Mouse (Mus musculus): ENCODE results near the gene Adamts4.

The Adamts4 gene

DNA sequence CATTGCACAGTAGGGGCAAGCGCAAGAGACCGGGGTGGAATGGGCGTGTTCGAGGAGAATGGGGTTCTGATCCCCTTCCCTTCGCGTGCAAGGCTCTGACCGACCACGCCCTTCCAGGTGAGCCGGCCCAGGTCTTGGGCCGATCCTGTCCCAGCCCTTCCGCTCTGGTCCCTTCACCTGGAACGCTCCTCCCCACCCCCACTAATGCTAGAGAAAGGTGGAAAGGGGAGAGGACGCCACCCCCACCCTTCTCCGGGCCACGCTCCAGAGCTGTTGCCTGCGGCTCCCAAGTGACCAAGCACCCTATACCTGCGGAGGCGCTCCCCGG lies 20.3 kb downstream of the Adamts4 start:
- in situ Hi-C loops (cut with MboI; ENCODE audit: unreplicated experiment in 2 of 2) = loop anchor here in 1 of 2 experiments (25.0 kb wide), 1 partner anchor 633 kb away; the partner anchor contains the start of gene Olfml2b

DNA sequence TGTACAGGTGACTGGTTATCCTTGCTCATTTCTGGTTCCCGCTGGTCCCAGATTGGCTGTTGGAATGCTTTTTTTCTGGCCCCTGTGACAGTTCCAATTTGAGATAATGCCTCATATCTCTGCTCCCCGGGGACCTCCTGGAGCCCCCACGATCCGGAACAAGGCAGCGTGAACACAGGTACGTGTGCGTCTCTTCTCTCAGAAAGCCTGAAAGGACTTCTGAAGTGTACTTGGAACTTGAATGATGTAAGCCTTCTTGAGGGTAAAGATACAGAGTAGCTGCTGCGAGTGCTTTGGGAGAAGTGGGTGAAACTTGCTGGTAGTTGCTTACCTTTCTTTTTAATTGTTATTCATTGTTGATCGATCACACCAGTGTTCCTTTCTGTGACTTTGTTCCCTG lies 21.0 kb downstream of the Adamts4 start:
- in situ Hi-C loops (cut with MboI; ENCODE audit: unreplicated experiment in 2 of 2) = loop anchor here in 1 of 2 experiments (25.0 kb wide), 1 partner anchor 634 kb away; the partner anchor contains the start of gene Olfml2b

DNA sequence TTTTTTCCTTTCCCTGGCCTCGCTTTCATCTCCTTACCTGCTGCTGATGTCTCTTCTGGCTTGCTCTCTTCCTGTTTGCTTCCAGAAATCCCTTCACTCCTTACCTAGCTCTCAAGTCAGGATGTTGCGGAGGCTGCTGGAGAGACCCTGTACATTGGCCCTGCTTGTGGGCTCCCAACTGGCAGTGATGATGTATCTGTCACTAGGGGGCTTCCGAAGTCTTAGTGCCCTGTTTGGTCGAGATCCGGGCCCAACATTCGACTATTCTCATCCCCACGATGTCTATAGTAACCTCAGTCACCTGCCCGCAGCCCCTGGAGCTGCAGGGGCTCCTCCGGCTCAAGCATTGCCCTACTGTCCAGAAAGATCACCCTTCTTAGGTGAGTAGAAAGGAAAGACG lies 21.4 kb downstream of the Adamts4 start:
- in situ Hi-C loops (cut with MboI; ENCODE audit: unreplicated experiment in 2 of 2) = loop anchor here in 1 of 2 experiments (25.0 kb wide), 1 partner anchor 634 kb away; the partner anchor contains the start of gene Olfml2b

DNA sequence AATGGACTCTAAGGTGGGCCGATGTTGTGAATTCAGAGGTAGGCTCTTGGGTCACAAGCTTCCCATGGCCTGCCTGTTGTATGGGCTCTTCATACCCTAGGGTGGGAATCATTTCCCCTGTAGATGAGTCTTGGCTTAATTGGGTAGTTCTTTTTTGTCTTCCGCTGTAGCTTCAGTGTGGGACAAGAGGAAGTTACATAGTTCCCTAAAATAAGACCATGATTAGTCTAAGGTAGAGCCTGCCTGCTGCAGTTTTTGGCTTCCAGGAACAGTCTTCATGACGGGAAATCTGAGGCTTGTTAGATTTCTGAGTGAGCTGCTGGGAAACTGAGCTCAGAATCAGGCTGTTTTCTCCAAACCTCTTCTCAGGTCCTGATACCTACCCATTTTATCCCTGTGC lies 21.9 kb downstream of the Adamts4 start:
- in situ Hi-C loops (cut with MboI; ENCODE audit: unreplicated experiment in 2 of 2) = loop anchor here in 1 of 2 experiments (25.0 kb wide), 1 partner anchor 635 kb away; the partner anchor contains the start of gene Olfml2b

DNA sequence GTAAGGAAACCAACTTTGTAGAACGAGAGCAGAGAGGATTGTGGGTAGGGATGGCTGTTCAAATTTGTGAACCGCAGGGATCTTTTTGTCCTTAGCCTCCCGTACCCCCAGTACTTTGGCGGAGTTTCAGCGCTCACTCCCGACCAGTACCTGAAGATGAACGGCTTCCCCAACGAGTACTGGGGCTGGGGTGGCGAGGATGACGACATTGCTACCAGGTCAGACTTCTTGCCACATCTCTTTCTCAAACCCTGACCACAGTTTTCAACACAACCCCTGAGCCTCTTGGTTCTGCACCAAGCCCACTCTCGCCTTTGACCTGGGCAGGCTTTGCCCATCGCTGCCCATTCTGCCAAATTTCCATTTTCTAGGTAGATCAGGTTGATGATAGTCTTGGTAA lies 23.9 kb downstream of the Adamts4 start:
- in situ Hi-C loops (cut with MboI; ENCODE audit: unreplicated experiment in 2 of 2) = loop anchor here in 1 of 2 experiments (25.0 kb wide), 1 partner anchor 637 kb away; the partner anchor contains the start of gene Olfml2b

DNA sequence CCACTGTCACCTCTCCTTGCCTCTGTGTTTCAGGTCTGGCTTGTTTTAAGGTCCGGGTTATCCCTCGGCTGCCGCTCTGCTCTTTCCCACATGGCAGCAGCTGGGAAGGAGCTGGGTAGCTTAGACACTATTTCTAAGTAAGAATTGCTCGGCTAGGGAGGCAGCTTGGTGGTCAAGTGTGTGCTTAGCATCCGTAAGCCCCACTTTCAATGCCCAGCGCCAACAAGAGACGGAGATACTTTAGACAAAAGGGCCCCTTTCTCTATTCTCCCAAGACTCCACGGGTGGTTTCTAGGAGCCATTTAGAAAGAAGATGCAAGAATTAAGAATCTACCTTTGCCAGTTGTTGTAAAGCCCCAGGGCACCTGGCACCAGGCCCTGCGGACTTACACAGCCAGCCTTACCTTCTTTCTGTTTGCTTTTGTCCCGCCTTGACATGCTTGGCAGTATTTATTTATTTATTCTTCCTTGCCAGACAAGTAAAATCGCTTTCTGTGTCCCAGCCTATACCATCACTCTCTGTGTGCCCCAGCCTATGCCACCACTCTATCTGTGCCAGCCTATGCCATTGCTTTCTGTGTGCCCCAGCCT lies 25.0 kb downstream of the Adamts4 start:
- in situ Hi-C loops (cut with MboI; ENCODE audit: unreplicated experiment in 2 of 2) = loop anchor here in 1 of 2 experiments (25.0 kb wide), 1 partner anchor 1738 kb away; the partner anchor contains the start of gene Nuf2

DNA sequence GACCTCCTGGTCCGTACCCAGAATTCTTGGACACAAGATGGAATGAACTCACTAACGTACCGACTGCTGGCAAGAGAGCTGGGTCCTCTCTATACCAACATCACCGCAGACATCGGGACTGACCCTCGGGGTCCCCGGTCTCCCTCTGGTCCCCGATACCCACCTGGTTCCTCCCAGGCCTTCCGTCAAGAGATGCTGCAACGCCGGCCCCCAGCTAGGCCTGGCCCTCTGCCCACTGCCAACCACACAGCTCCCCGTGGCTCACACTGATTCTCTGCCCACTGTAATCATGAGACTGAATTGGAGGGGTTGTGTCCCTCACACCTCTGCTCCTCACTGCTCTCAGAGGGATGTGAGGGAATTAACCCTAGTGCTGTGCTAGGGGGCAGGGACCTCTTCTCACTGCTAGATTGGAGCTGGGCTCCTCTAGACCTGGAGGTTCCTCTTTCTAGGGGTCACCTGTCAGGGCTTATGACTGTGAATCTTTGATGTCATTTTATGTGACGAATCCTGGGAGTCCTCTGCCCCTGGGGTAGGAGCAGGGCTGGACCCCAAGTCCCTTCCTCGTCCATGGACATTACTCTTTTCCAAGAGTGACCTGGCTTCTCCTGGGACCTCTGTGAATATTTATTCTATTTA lies 26.0 kb downstream of the Adamts4 start:
- in situ Hi-C loops (cut with MboI; ENCODE audit: unreplicated experiment in 2 of 2) = loop anchor here in 1 of 2 experiments (25.0 kb wide), 1 partner anchor 1739 kb away; the partner anchor contains the start of gene Nuf2

DNA sequence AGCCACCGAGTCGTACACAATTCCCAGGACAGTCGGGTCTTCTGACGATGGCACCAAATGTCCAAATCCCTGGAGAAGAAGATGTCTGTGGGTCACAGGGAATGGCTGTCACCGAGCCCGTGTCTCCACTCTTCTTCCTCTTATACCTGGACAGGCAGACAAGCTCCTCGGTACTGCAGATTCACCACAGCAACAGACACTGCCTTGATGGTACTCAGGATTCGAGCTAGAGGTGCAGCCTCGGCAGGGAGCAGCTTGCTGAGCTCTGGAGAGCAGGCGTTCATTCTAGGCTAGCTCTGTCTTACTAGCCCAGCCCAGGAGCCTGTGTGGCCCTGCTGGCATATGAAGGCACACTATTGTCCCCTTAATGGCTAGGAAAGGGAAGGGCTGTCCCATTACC lies 27.5 kb downstream of the Adamts4 start:
- in situ Hi-C loops (cut with MboI; ENCODE audit: unreplicated experiment in 2 of 2) = loop anchor here in 1 of 2 experiments (25.0 kb wide), 1 partner anchor 1740 kb away; the partner anchor contains the start of gene Nuf2

DNA sequence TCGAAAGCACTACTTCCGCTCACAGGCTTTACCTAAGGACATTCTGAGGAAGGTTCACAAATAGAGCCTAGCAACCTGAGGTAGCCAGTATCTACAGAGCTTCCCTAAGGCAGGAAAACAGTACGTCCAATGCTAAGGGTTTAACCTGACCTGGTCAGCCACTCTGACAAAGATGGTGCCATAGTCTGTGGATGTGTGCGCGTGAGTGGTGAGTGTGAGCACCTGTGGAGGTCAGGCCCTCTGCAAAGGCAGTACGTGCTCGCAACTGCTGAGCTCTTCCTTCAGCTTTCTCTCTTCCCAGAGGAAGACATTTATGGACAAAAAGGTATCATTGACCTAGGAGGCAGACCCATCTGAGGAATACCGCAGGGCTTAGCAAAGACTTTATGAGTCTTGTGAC lies 28.2 kb downstream of the Adamts4 start:
- in situ Hi-C loops (cut with MboI; ENCODE audit: unreplicated experiment in 2 of 2) = loop anchor here in 1 of 2 experiments (25.0 kb wide), 1 partner anchor 1741 kb away; the partner anchor contains the start of gene Nuf2

DNA sequence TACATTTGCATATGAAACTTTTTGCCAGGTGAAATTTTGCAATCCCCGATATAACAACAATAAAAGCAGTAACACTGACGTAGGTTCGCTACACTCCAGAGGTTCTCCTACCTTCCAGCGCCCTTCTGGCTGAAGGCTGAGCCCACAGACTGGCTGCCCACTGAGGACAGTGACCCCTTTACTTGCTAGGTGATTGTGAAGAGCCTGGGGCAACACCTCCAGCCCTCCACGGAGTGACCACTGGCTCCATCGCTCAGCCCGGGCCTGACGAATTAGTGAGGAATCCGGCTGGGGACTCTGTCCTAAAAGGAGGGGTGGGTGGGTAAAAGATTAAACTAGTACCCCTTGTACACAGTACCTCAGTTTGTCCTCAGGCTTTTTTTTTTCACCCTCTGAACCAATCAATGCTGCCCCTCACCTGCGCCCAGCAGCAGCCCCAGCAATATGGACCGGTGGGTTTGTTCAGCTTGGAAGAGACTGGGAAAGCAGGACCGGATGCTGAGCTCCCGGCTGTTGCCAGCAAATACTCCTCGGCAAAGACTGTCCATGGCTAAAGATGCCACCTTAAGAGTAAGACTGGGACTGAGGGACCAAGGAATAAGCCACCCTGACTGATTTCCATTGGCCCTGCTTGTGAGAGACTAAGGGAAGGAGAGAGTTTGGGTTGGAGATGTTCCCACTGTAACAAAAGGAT lies 28.9 kb downstream of the Adamts4 start:
- in situ Hi-C loops (cut with MboI; ENCODE audit: unreplicated experiment in 2 of 2) = loop anchor here in 1 of 2 experiments (25.0 kb wide), 1 partner anchor 1742 kb away; the partner anchor contains the start of gene Nuf2

DNA sequence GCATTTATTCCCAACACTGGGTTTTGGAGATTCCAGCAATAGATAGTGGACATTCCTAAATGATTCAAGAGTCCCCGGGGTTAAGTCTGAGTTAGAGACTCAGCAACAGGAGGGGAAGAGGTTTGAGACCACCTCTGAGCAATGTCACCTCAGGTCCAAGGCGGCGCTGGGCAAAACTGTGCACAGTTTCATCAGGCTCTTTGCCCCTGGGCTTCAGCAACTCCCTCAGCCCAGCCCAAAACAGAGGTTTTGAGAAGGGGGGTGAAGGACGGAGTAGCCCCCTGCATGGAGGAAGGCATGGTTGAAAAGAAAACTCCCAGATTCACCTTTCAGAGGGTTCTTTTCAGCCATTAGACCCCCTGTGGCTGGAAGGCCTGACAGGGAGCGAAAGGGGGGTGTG lies 29.5 kb downstream of the Adamts4 start:
- in situ Hi-C loops (cut with MboI; ENCODE audit: unreplicated experiment in 2 of 2) = loop anchor here in 1 of 2 experiments (25.0 kb wide), 1 partner anchor 1742 kb away; the partner anchor contains the start of gene Nuf2

DNA sequence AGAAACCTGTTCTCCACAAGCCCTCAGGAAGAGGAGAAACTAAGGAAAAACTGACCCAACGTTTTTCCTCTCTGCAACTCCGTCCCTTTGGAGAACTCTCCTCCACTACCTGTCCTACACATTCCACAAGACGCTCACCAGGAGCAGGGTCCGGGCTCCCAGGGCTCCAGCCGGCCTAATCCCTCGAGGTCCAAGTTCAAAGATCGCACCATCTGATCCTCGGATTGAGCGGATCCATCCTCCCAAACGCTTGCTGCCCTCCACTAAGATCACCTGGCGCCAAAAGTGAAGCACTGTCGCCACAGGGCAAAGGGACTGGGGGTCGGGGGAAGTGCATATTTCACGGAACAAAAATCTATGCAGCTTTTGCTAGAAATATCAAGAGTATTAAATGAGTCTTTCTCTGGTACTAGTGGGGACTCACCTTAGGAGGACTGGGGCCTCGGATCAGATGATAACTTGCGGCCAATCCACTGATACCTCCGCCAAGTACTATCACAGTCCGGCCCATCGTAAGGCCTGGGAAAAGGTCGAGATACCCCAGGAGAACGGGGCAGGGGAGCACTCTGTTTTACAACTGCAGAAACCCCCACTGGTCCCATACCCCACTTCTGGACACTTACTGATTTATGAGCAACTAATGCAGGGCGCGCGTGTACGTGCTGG lies 30.2 kb downstream of the Adamts4 start:
- in situ Hi-C loops (cut with MboI; ENCODE audit: unreplicated experiment in 2 of 2) = loop anchor here in 1 of 2 experiments (25.0 kb wide), 1 partner anchor 1743 kb away; the partner anchor contains the start of gene Nuf2

DNA sequence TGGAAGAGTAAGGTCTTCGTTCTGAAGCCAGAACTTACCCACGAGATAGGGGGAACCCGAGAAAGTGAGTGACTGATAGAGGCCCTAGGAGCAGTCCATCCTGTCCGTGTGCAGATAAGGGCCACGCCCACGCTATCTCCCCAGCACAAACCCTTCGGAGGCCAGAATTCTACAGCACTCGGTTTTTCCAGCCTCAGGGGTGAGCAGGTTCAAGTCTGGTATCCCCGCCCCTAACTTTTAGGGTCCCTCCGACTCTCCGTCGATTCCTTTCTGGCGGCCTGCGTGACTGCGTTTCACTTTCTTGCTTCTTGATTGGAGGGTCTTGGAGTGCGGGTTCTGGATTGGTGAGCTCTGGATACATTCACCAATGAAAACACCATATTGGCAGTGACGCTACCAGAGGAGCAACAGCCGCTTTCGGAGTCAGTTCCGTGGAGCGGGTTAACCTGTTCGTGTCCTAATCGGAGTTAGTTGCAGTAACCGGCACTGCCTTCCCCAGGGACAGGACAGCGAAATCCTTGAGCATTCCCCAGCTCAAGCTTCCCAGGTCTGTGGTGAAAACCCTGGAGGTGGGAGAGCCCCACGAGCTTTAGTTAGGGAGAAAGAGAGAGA lies 30.8 kb downstream of the Adamts4 start, which contains the start of gene Ppox:
Ppox (minus strand) TSS at position 271 of the 612 bp plus-strand sequence.
- in situ Hi-C loops (cut with MboI; ENCODE audit: unreplicated experiment in 2 of 2) = loop anchor here in 1 of 2 experiments (25.0 kb wide), 1 partner anchor 1744 kb away; the partner anchor contains the start of gene Nuf2

DNA sequence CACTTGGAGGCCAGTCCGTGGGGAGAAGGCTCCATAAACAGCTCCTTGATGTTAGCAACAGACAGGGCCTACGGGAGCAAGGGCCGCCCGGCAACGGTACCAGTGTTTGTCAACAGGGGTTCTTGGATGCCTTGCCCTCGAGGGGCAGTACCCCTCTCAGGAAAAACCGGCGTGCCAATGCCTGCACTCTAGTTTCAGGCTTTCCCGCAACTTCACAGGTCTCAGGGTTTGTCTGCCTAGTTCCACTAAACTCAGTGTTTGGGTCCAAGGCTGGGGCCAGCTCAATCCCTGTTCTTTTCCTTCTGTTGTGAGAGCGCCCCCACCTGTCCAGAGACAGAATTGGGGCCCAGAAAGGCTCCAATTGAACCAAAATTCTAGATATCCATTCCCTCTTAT lies 31.3 kb downstream of the Adamts4 start:
- in situ Hi-C loops (cut with MboI; ENCODE audit: unreplicated experiment in 2 of 2) = loop anchor here in 1 of 2 experiments (25.0 kb wide), 1 partner anchor 1744 kb away; the partner anchor contains the start of gene Nuf2

DNA sequence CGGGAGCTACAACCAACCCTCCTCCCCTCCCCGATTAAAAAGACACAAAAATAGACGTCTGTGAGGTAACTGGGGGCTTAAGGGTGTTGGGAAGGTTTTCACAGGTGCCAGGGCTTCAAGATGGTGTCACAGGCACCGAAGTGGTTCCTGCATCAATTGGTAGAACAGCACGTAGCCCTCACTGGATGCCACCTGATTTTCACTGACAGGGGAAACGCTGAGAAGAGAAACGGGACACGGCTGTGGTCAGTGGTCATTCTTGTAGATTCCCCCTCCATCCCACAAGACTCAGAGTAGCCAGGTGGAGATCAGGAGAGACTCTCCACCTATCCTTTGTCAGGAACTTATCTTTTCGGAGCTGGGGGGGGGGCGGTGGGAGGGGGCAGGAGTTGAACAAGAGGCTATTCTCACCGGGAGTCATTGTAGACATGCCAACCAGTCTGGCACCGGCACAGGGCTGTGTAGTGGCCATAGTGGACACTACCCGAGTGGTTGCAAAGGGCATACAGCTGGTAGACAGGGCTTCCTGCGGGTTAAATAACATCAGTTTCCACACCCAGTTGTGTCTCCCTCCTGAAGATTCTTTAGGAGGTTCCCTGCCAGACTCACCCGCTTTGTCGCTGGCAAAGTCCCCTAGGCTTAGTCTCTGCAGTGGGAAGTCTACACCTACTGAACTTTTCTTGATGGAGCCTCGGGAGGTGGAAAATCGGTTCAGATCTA lies 32.0 kb downstream of the Adamts4 start:
- in situ Hi-C loops (cut with MboI; ENCODE audit: unreplicated experiment in 2 of 2) = loop anchor here in 1 of 2 experiments (25.0 kb wide), 1 partner anchor 1745 kb away; the partner anchor contains the start of gene Nuf2

DNA sequence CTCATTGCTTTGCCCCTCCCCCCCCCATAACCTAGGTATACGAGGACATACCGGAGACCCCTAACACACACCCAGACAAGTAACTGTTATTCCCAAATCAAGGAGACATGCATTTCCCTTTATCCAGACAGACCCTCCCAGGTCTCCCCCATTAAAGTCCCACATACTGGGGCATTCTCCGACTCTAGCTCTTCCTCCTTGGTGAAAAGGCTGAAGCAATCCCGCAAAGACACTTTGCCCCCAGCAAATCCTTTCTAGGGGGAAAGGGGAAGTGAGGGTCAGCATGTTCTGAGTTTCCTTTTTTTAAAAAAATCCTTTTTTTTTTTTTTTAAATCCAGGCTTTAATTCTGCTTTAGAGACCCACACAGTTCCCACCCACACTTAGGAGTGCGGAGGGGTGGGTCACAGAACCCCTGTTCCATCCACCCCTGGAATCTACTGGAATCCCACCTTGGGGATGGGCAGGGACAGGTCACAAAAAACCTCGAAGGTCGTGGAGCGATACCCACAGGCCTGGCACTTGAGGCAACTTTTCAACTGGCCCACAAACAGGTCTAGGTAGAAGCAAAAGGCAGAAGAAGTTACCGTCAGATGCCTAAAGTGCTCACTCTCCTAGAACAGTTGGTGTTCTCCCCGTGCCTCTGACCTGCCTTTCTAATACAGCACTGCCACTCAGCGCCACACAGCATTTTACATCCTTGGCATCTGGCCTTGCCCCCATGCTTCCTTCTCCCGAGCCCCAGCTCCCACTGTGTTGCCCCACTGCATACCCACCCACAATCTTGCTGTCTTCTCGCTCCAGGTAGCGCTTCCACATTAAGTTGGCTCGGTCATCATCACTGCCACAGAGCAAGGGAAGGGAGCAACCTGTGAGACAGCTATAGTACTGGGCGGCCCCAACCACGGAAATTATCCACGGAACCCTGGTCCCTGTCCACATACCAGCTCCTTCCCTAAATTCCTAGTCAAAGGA lies 33.3 kb downstream of the Adamts4 start:
- in situ Hi-C loops (cut with MboI; ENCODE audit: unreplicated experiment in 2 of 2) = loop anchor here in 1 of 2 experiments (25.0 kb wide), 1 partner anchor 1746 kb away; the partner anchor contains the start of gene Nuf2

DNA sequence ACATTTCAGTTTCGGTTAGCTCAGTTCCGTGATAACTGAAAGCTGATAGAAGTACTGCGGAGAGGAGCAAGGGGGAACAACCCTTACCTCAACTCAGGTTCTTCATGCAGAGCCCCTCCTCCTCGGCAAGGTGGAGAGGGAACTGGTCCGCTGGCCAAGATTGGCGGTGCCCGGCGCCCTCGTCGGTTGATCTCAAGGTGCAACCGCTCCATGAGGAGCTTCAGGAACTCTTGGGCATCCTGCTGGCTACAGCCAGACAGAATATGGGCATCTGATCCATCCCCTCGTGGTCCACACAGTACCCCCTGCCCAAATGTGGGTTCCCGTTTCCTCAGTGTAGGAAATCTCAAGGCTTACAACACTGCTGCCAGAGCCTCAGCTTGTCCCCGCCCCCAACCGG lies 34.3 kb downstream of the Adamts4 start:
- in situ Hi-C loops (cut with MboI; ENCODE audit: unreplicated experiment in 2 of 2) = loop anchor here in 1 of 2 experiments (25.0 kb wide), 1 partner anchor 1747 kb away; the partner anchor contains the start of gene Nuf2

All from v-Abl transformed pro-B cells (cell line).